Mouse (Mus musculus) neural tube, embryonic 14.5 days (tissue): ENCODE results near the gene Prrx1. TPM values are rescaled to one million over a fixed set of nuclear protein-coding genes. Genes with fewer than 3 reads are reported as not detected.

Source experiments
- ATAC-seq: fragments of 200-750 bp; cut with Nextera tagmentation; 2 replicates; pipeline ENCODE4 v1.8.0; 2017; ENCODE audit warnings: low read depth, mild to moderate bottlenecking, moderate TSS enrichment, moderate library complexity
- H3K27ac ChIP-seq: fragments of 300-500 bp; sonication (generic); 2 replicates; pipeline ENCODE4 v1.5.1; 2014; ENCODE audit warnings: low read depth, mild to moderate bottlenecking, control low read depth, low read length, moderate library complexity, mixed read lengths
- H3K27me3 ChIP-seq: fragments of 300-500 bp; sonication (generic); 2 replicates; pipeline ENCODE4 v1.6.1; 2014; ENCODE audit warnings: low read length; ENCODE audit not compliant: control insufficient read depth, insufficient read depth
- H3K36me3 ChIP-seq: fragments of 300-500 bp; sonication (generic); 2 replicates; pipeline ENCODE4 v1.6.1; 2014; ENCODE audit warnings: low read length, mixed read lengths; ENCODE audit not compliant: control insufficient read depth, insufficient read depth
- H3K4me1 ChIP-seq: fragments of 300-500 bp; sonication (generic); 2 replicates; pipeline ENCODE4 v1.6.1; 2014; ENCODE audit warnings: low read length; ENCODE audit not compliant: control insufficient read depth, insufficient read depth
- H3K4me2 ChIP-seq: fragments of 300-500 bp; sonication (generic); 2 replicates; pipeline ENCODE4 v1.6.1; 2014; ENCODE audit warnings: mild to moderate bottlenecking, low read depth, low read length, control low read depth
- H3K4me3 ChIP-seq: fragments of 300-500 bp; sonication (generic); 2 replicates; pipeline ENCODE4 v1.5.1; 2014; ENCODE audit warnings: low read depth, low read length, control low read depth, mixed read lengths
- H3K9ac ChIP-seq: fragments of 300-500 bp; sonication (generic); replicated peaks from 2 replicates; pipeline ENCODE4 v1.6.1; 2014; ENCODE audit warnings: low read depth, mild to moderate bottlenecking, control low read depth, low read length, mixed read lengths
- H3K9me3 ChIP-seq: fragments of 300-500 bp; sonication (generic); 2 replicates; pipeline ENCODE4 v1.6.1; 2016; ENCODE audit warnings: low read length; ENCODE audit not compliant: control insufficient read depth
- WGBS: fragments of 180-500 bp; shearing (Covaris S2); extraction: QIAGEN DNeasy Blood & Tissue Kit; methylation state at CpG from one replicate; pipeline ENCODE4 v1.1.7; 2014; 5-methylcytosine and 5-hydroxymethylcytosine counted together
- polyA plus RNA-seq: library from polyadenylated mRNA; unstranded; fragments of >200 nt; fragmentation: Nextera tagmentation; extraction: Ambion mirVana; gene quantifications from 2 replicates; pipeline ENCODE4 v1.2.1, GENCODE M21; 2014

Prrx1 gene
- polyA plus RNA-seq, 1 experiment from 2014 or later, result 0.78 TPM

DNA sequence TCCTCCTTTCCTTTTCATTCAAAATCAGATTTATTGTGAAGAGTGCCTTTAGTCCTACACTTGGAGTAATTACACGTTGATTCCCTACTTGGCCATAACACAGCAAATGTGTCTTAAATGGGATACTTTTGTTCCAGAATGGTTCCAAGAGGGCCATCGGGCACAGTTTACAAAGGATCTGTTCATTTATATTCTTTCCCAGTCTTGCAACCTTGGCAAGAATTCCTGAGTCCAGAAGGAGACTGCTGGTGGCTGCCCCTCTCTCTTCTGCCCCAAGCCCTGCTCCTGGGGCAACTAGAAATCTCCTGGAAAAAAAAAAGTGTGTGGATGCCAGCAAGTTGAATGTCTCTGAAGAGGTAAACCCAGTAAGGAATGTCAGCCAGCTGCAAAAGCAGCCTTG lies 56.2 kb downstream of the Prrx1 start:
- Histone ChIP-seq H3K4me3 (no peak overlapping the region), H3K27me3 (no peaks in the 10 kb centered on the region), H3K27ac (no peak overlapping the region), H3K4me2 (no peak overlapping the region), H3K9me3 (no peaks in the 10 kb centered on the region), H3K4me1 (no peaks in the 10 kb centered on the region), H3K36me3 (no peaks in the 10 kb centered on the region), H3K9ac (no peak overlapping the region)
- peak; percentile 54; the same call in 1 of the 2 replicates for ATAC-seq
- 43% methylated on average over 2 of the region's 2 CpGs for WGBS

DNA sequence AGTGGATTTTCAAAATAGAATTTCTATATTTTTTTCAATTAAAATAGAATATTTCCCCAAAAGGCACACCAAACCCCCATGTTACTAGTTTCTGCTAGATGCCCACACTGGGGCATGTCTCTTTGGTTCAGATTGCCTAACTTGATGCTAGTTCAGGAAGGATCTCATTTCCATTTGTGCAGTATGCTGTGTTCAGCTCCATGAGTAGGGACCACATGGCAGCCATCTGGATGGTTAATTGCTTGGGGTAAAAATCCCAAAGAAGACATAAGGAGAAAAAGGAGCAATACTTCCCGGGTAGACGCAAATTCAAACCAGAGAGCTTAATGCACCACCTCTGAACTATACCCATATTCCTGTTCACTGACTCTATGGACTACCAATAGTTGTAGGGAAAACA lies 57.6 kb downstream of the Prrx1 start:
- Histone ChIP-seq H3K4me3 (no peak overlapping the region), H3K27me3 (no peaks in the 10 kb centered on the region), H3K9me3 (no peaks in the 10 kb centered on the region), H3K36me3 (no peaks in the 10 kb centered on the region), H3K4me2 (no peak overlapping the region), H3K9ac (no peak overlapping the region), H3K27ac (no peak overlapping the region), H3K4me1 (no peaks in the 10 kb centered on the region)
- WGBS, result 76% methylated on average over 2 of the region's 2 CpGs
- ATAC-seq, result no peak

DNA sequence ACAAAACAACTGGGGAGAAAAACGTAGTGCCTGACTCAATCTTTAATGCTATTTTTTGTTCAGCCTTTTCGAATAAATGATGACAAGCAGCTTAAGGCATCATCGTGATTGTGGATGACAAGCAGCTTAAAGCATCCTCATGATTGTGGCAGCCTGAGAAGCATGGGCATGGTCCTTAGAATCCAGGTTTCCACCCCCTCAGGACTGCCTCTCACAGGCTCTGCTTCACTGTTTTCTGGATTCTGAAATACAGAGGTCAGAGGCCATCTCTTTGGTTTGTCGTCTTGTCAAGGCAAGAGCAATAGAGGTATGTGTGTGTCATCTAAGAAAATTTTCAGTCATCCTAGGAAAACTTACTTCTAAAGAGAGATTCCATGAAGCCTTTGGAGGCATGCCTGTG lies 60.7 kb downstream of the Prrx1 start:
- no peaks in the 10 kb centered on the region for H3K36me3 ChIP-seq
- H3K4me2 ChIP-seq, result no peak overlapping the region
- no peak overlapping the region for H3K27ac ChIP-seq
- H3K4me3 ChIP-seq, result no peak overlapping the region
- H3K9ac ChIP-seq, result no peak overlapping the region
- no peaks in the 10 kb centered on the region for H3K4me1 ChIP-seq
- H3K9me3 ChIP-seq, result no peaks in the 10 kb centered on the region
- no peak for ATAC-seq
- WGBS, result 87% methylated on average over 4 of the region's 4 CpGs
- no peaks in the 10 kb centered on the region for H3K27me3 ChIP-seq

DNA sequence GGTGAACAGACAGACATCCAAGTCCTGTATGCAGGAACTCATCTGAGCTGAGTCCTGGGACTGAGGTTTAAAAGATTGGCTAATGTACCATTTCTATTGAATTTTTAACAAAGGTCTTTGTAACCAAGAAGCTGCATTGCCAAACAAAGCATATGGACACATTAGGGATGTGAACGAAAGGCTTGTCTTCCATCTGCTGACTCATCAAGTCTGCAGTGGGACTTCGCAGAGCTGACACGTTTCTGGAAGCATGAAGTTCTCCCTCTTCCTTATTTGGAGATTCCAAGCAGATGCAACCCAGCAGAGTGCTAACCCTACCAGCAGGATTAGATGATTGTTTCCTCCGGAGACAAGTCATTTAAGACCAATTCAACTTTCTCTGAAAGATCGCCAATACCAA lies 61.2 kb downstream of the Prrx1 start:
- Histone ChIP-seq H3K36me3 (no peaks in the 10 kb centered on the region), H3K4me1 (no peaks in the 10 kb centered on the region), H3K4me2 (no peak overlapping the region), H3K9me3 (no peaks in the 10 kb centered on the region), H3K4me3 (no peak overlapping the region), H3K27me3 (no peaks in the 10 kb centered on the region), H3K9ac (no peak overlapping the region), H3K27ac (no peak overlapping the region)
- ATAC-seq, result no peak
- WGBS, result 77% methylated on average over 5 of the region's 5 CpGs

DNA sequence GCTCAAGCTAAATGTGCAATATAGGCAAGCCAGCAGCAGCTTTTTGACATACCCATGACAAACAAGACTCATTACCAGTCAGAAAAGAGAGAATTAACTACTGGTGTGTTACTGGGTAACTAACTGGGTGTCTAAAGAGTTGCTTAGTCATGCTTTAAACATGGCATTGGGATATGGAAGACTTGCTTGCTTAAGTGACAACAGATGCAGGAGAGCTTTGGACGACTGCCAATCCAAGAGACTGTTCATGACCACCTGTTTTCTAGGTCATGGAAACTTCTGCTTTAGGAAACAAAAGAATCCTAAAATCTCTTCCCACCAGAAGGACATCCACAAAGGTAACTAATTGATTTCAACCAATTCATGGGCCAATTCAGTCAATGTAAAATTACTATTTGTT lies 61.7 kb downstream of the Prrx1 start:
- Histone ChIP-seq H3K9ac (no peak overlapping the region), H3K4me3 (no peak overlapping the region), H3K9me3 (no peaks in the 10 kb centered on the region), H3K4me1 (no peaks in the 10 kb centered on the region), H3K4me2 (no peak overlapping the region), H3K27ac (no peak overlapping the region), H3K36me3 (no peaks in the 10 kb centered on the region), H3K27me3 (no peaks in the 10 kb centered on the region)
- ATAC-seq, result no peak
- 97% methylated on average over 1 of the region's 1 CpGs for WGBS

DNA sequence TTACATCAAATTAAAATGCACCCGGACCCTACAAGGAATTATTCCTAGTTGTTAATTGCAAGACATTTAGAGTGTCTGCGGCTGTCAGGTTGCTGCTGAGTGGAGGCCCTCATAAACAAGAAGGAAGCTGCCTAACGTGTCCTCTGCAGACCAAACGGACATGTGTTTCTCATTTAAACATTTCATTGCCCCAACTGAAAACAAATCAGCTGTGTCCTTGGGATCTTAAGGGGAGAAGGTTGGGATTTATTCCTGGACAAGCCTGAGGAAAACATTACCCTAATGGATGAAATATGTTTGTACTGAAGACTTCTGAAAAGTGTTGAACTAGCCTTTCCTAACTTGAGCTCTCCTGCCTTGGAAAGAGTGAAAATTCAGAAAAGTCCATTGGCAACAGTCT lies 74.6 kb downstream of the Prrx1 start:
- Histone ChIP-seq H3K27me3 (no peaks in the 10 kb centered on the region), H3K9ac (no peak overlapping the region), H3K4me1 (no peaks in the 10 kb centered on the region), H3K4me2 (no peak overlapping the region), H3K4me3 (no peak overlapping the region), H3K9me3 (no peaks in the 10 kb centered on the region), H3K36me3 (no peaks in the 10 kb centered on the region), H3K27ac (no peak overlapping the region)
- no peak for ATAC-seq
- WGBS, result 73% methylated on average over 4 of the region's 4 CpGs

DNA sequence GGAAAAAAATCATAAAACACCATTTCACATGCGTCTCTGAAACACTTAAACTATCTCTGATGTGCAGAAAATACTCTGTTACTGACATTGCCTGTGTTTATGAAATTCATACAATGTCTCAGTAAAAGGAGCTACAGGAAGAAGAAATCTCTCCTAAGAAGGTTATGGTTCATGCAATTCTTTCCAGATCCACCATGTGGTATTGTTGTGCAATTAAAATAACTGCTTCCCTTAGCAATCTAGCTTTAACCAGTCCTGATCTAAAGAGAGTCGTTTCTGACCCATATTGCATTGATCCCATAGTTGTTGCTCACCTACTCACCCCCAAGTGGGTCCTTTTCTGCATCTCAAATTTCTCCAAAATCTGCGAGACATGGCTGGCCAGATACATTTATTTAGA lies 82.3 kb downstream of the Prrx1 start:
- H3K4me2 ChIP-seq, result no peak overlapping the region
- ATAC-seq, result no peak
- H3K27me3 ChIP-seq, result no peaks in the 10 kb centered on the region
- H3K36me3 ChIP-seq, result no peaks in the 10 kb centered on the region
- no peaks in the 10 kb centered on the region for H3K4me1 ChIP-seq
- 83% methylated on average over 3 of the region's 3 CpGs for WGBS
- no peak overlapping the region for H3K9ac ChIP-seq
- H3K9me3 ChIP-seq, result no peaks in the 10 kb centered on the region
- H3K27ac ChIP-seq, result no peak overlapping the region
- no peak overlapping the region for H3K4me3 ChIP-seq

DNA sequence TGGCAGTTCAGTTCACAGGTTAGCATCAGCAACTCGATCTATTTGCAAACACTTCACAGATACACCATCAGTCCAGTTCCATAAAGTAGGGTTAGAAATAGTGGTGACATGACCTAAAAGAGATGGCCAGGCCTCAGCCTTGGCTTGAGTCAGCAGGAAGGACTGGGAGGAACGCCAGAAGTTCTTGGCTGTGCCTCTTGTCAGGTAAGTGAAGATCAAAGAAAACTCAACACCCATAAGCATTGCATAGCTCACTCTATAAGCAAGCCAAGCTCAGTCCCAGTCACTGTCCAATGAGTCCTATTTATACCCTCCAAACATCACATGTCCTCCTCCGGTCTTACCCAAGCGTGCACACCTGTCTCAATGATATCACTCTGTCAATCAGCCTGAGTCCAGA lies 87.2 kb downstream of the Prrx1 start:
- Histone ChIP-seq H3K9ac (no peak overlapping the region), H3K27me3 (no peaks in the 10 kb centered on the region), H3K36me3 (no peaks in the 10 kb centered on the region), H3K4me1 (no peaks in the 10 kb centered on the region), H3K4me2 (no peak overlapping the region), H3K4me3 (no peak overlapping the region), H3K9me3 (no peaks in the 10 kb centered on the region), H3K27ac (no peak overlapping the region)
- no peak for ATAC-seq
- WGBS, result 96% methylated on average over 4 of the region's 4 CpGs

DNA sequence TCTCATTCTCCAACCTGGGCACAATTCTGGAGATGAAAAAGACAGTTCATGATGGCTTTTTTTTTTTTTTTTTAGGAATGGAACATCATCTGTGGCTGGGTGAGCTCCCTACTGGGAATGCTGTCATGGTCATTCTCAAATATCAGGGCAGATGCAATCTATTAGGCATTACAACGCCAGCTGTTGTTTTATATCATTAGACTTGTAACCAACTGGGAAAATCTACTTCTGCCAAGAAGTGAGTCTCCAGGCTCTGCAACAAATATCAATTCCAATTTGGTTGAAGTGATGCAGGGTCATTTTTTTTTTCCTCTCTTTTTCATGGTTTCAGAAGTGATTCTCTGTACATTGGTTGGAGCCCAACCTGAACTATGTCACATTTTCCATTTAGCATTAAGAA lies 91.7 kb downstream of the Prrx1 start:
- no peaks in the 10 kb centered on the region for H3K27me3 ChIP-seq
- H3K9me3 ChIP-seq, result no peaks in the 10 kb centered on the region
- no peaks in the 10 kb centered on the region for H3K36me3 ChIP-seq
- no peak overlapping the region for H3K27ac ChIP-seq
- no peaks in the 10 kb centered on the region for H3K4me1 ChIP-seq
- no peak overlapping the region for H3K9ac ChIP-seq
- no peak overlapping the region for H3K4me2 ChIP-seq
- ATAC-seq, result no peak
- 69% methylated on average over 1 of the region's 1 CpGs for WGBS
- H3K4me3 ChIP-seq, result no peak overlapping the region
